Comparison of ENCODE assay signal across 19 mouse cellular contexts in genomic region chr9:33475106-33475505, GRCm38 (mm10).
DNase-seq lines count a peak whose midpoint lies in the region; TF ChIP-seq lines count a peak whose summit lies in the region.
"Had no signal": no experiment of that assay in that cellular context is flagged by ENCODE, and none has a peak within 500 bp of the region (broad histone marks: within the 10 kb centered on the region; RNA-seq: fewer than 3 reads in every experiment).

No protein-coding gene starts in this region.

- TF ChIP-seq CTCF in CH12.LX (conservative IDR thresholded peaks at IDR 0.05 in 1 of 2, IDR thresholded peaks at IDR 0.05 in 1 of 2; ENCODE audit: low read depth in 2 of 2, low read length in 2 of 2): no peak
- no peak for TF ChIP-seq CTCF in left cerebral cortex, adult 2 months (IDR thresholded peaks at IDR 0.05)

- H3K9ac ChIP-seq in CH12.LX (ENCODE audit: insufficient read depth, low read depth): no peak overlapping the region
- H3K9ac ChIP-seq: embryonic facial prominence, embryonic 12.5 days; forebrain, embryonic 13.5 days; forebrain, embryonic 15.5 days; forebrain, postnatal 0 days had no signal

- H3K79me2 ChIP-seq in CH12.LX (replicated peaks; ENCODE audit: control insufficient read depth, extremely low read depth, insufficient read depth, poor library complexity, severe bottlenecking): no peaks in the 10 kb centered on the region

- no peaks in the 10 kb centered on the region for H3K9me3 ChIP-seq in CH12.LX (replicated peaks; ENCODE audit: low read length)
- H3K9me3 ChIP-seq: embryonic facial prominence, embryonic 10.5 days; embryonic facial prominence, embryonic 12.5 days; forebrain, embryonic 13.5 days; forebrain, embryonic 15.5 days had no signal

- no peak for TF ChIP-seq RAD21 in CH12.LX (IDR thresholded peaks at IDR 0.05; ENCODE audit: low read depth, low read length)

- no peak for TF ChIP-seq EP300 in CH12.LX (IDR thresholded peaks at IDR 0.05; ENCODE audit: low read length)

- TF ChIP-seq POLR2A in CH12.LX (IDR thresholded peaks at IDR 0.05; ENCODE audit: low read depth, low read length): no peak

- intact Hi-C loops in left cerebral cortex, adult 2 months (cut with DNase I): no loop called here

- peak; percentile 40 to 43 for DNase-seq in B cell, adult 2 months
- DNase-seq in CH12.LX (ENCODE audit: extremely low read depth): peak; percentile 28
- peak; percentile 53 for DNase-seq in splenic B cell, adult 2 months (ENCODE audit: low read depth, low spot score)
- DNase-seq in left cerebral cortex, adult 2 months (ENCODE audit: extremely low spot score in 1 of 2, low spot score in 2 of 2): no peak
- DNase-seq in frontal cortex, postnatal 36 days (ENCODE audit: low spot score in 2 of 2): no peak
- DNase-seq: adrenal gland, adult 8-10 months; adrenal gland, postnatal 14 days; adrenal gland, postnatal 36 days; cerebellum, adult 11-12 months; cerebellum, adult 2 months; cerebellum, adult 9-10 months; cerebellum, postnatal 10 days; cerebellum, postnatal 25 days; forebrain, postnatal 0 days had no signal

- in situ Hi-C loops in CH12.LX (cut with MboI; ENCODE audit: low pct_ligation_motif_present, low pct_unique_long_range_greater_than_20kb, low sequenced_read_pairs): no loop called here

- H3K27ac ChIP-seq in CH12.LX (ENCODE audit: insufficient read depth, low read depth): no peak overlapping the region
- H3K27ac ChIP-seq in left cerebral cortex, adult 2 months: no peak overlapping the region
- H3K27ac ChIP-seq: embryonic facial prominence, embryonic 10.5 days; embryonic facial prominence, embryonic 12.5 days; forebrain, embryonic 13.5 days; forebrain, embryonic 15.5 days had no signal

- no peak overlapping the region for H3K4me2 ChIP-seq in CH12.LX (ENCODE audit: insufficient read depth, low read depth, poor library complexity, severe bottlenecking)
- H3K4me2 ChIP-seq: embryonic facial prominence, embryonic 12.5 days; forebrain, embryonic 13.5 days; forebrain, embryonic 15.5 days had no signal

- dilution Hi-C loops in CH12.LX (cut with MboI; ENCODE audit: extremely low pct_ligation_motif_present, extremely low pct_unique_long_range_greater_than_20kb, low sequenced_read_pairs): no loop called here

- H3K4me1 ChIP-seq in CH12.LX (ENCODE audit: control insufficient read depth in 1 of 2, insufficient read depth in 2 of 2): peaks cover 2 to 31% of the 10 kb centered on the region in 2 experiments; a peak in 2 of 4 replicates
- H3K4me1 ChIP-seq: embryonic facial prominence, embryonic 10.5 days; embryonic facial prominence, embryonic 12.5 days; forebrain, embryonic 13.5 days; forebrain, embryonic 15.5 days had no signal

- H3K27me3 ChIP-seq in CH12.LX (replicated peaks): no peaks in the 10 kb centered on the region
- H3K27me3 ChIP-seq in splenic B cell, adult 2 months (ENCODE audit: control insufficient read depth, insufficient read depth, low read length, poor library complexity, severe bottlenecking): no peaks in the 10 kb centered on the region
- H3K27me3 ChIP-seq: embryonic facial prominence, embryonic 12.5 days; forebrain, embryonic 13.5 days; forebrain, embryonic 15.5 days; Patski had no signal

- H3K36me3 ChIP-seq in CH12.LX (replicated peaks in 1 of 2; ENCODE audit: control insufficient read depth in 1 of 2, insufficient read depth in 1 of 2, low read length in 1 of 2): no peaks in the 10 kb centered on the region
- H3K36me3 ChIP-seq in splenic B cell, adult 2 months (ENCODE audit: control insufficient read depth, insufficient read depth, low read length, poor library complexity, severe bottlenecking): no peaks in the 10 kb centered on the region
- H3K36me3 ChIP-seq: embryonic facial prominence, embryonic 10.5 days; embryonic facial prominence, embryonic 12.5 days; forebrain, embryonic 15.5 days had no signal

- no peak overlapping the region for H3K4me3 ChIP-seq in CH12.LX (replicated peaks in 1 of 3; ENCODE audit: low read depth in 2 of 3, low read length in 2 of 3, poor library complexity in 1 of 3)
- no peak overlapping the region for H3K4me3 ChIP-seq in left cerebral cortex, adult 2 months
- H3K4me3 ChIP-seq: embryonic facial prominence, embryonic 10.5 days; embryonic facial prominence, embryonic 12.5 days; forebrain, embryonic 13.5 days; forebrain, embryonic 15.5 days had no signal

TF ChIP-seq in CH12.LX, 34 proteins besides CTCF, POLR2A, EP300 and RAD21:
- TF ChIP-seq UBTF (IDR thresholded peaks at IDR 0.05; ENCODE audit: low read depth, low read length) (no peak), BHLHE40 (IDR thresholded peaks at IDR 0.05; ENCODE audit: low read depth, low read length) (no peak), USF1 (IDR thresholded peaks at IDR 0.05; ENCODE audit: low read depth, low read length) (no peak), JUND (conservative IDR thresholded peaks at IDR 0.05; ENCODE audit: low read depth, low read length) (no peak), SMC3 (IDR thresholded peaks at IDR 0.05; ENCODE audit: low read depth, low read length) (no peak), SIN3A (IDR thresholded peaks at IDR 0.05; ENCODE audit: low read length) (no peak)

Comparison
In these comparisons a context has a peak if more than half of its experiments do, and no peak if none do; other contexts are left out.
1. DNase-seq: peak in B cell, adult 2 months (2 of 2), CH12.LX (single experiment) and splenic B cell, adult 2 months (single experiment); none in left cerebral cortex, adult 2 months (0 of 2) and frontal cortex, postnatal 36 days (0 of 2).